Mouse (Mus musculus) limb, embryonic 14.5 days (tissue): ENCODE measurements around the gene Tram1l1. TPM values are rescaled to one million over a fixed set of nuclear protein-coding genes. Genes with fewer than 3 reads are reported as not detected.

Experiments used
- ATAC-seq: fragments of 200-750 bp; cut with Nextera tagmentation; 2 replicates; pipeline ENCODE4 v1.8.0; 2017; ENCODE audit warnings: low read depth, moderate number of reproducible peaks, moderate TSS enrichment; ENCODE audit not compliant: low FRiP score
- DNase-seq: peaks from one replicate; pipeline ENCODE4 v3.0.0-alpha.2; 2015; ENCODE audit warnings: low spot score
- H3K27ac ChIP-seq: fragments of 300-500 bp; sonication (generic); replicated peaks from 2 replicates; pipeline ENCODE4 v1.5.1; 2014; ENCODE audit warnings: low read depth, mild to moderate bottlenecking, low read length, moderate library complexity, mixed read lengths
- H3K27me3 ChIP-seq: fragments of 300-500 bp; sonication (generic); 2 replicates; pipeline ENCODE4 v1.6.1; 2014; ENCODE audit warnings: low read length, mixed read lengths; ENCODE audit not compliant: control insufficient read depth, insufficient read depth
- H3K36me3 ChIP-seq: fragments of 300-500 bp; sonication (generic); 2 replicates; pipeline ENCODE4 v1.6.1; 2014; ENCODE audit warnings: mild to moderate bottlenecking, low read length, moderate library complexity, mixed read lengths; ENCODE audit not compliant: control insufficient read depth, insufficient read depth
- H3K4me1 ChIP-seq: fragments of 300-500 bp; sonication (generic); 2 replicates; pipeline ENCODE4 v1.6.1; 2014; ENCODE audit warnings: antibody characterized with exemption, low read length, mixed read lengths; ENCODE audit not compliant: control insufficient read depth, insufficient read depth
- H3K4me2 ChIP-seq: fragments of 300-500 bp; sonication (generic); replicated peaks from 2 replicates; pipeline ENCODE4 v1.6.1; 2014; ENCODE audit warnings: low read depth, mild to moderate bottlenecking, low read length, moderate library complexity; ENCODE audit not compliant: severe bottlenecking
- H3K4me3 ChIP-seq: fragments of 300-500 bp; sonication (generic); replicated peaks from 2 replicates; pipeline ENCODE4 v1.5.1; 2014; ENCODE audit warnings: low read length
- H3K9ac ChIP-seq: fragments of 300-500 bp; sonication (generic); 2 replicates; pipeline ENCODE4 v1.6.1; 2014; ENCODE audit warnings: mild to moderate bottlenecking, low read depth, low read length, moderate library complexity; ENCODE audit not compliant: severe bottlenecking
- H3K9me3 ChIP-seq: fragments of 300-500 bp; sonication (generic); 2 replicates; pipeline ENCODE4 v1.6.1; 2016; ENCODE audit warnings: low read length; ENCODE audit not compliant: control insufficient read depth
- POLR2A ChIP-seq: fragments of 200-500 bp; IDR thresholded peaks from 2 replicates; pipeline ENCODE4 v1.8.0; 2012; ENCODE audit warnings: inconsistent platforms, mild to moderate bottlenecking, moderate library complexity, borderline replicate concordance; ENCODE audit not compliant: insufficient read depth, insufficient read length; ENCODE audit errors: extremely low read depth
- WGBS: fragments of 180-500 bp; shearing (Covaris S2); extraction: QIAGEN DNeasy Blood & Tissue Kit; methylation state at CpG from one replicate; pipeline ENCODE4 v1.1.7; 2014; 5-methylcytosine and 5-hydroxymethylcytosine counted together
- polyA plus RNA-seq, 2 experiments: library from polyadenylated mRNA; depleted of rRNA in 1 of 2; stranded (reverse) in 1 of 2; unstranded in 1 of 2; fragments of >200 nt; fragmentation: Nextera tagmentation in 1 of 2; extraction: Ambion mirVana in 1 of 2; gene quantifications; 2 replicates each; pipeline versions ENCODE4 v1.2.1 to v1.2.3; 2012 to 2014

The Tram1l1 gene
- polyA plus RNA-seq, 2 experiments, result 8.0 to 12.6 TPM

- DNase-seq (no peak), ATAC-seq (no peak)
- Histone ChIP-seq H3K36me3 (no peaks in the 10 kb centered on the region), H3K4me3 (no peak overlapping the region), H3K27ac (no peak overlapping the region), H3K27me3 (no peaks in the 10 kb centered on the region), H3K4me2 (no peak overlapping the region), H3K9ac (no peak overlapping the region), H3K9me3 (no peaks in the 10 kb centered on the region), H3K4me1 (peaks cover 11% of the 10 kb centered on the region)
- 76% methylated on average over 4 of the region's 4 CpGs for WGBS
- TF ChIP-seq POLR2A, result no peak
These were observed 1.4 kb upstream of the Tram1l1 start for GRCm38 (mm10) chr3:124319254-124319653.

DNA sequence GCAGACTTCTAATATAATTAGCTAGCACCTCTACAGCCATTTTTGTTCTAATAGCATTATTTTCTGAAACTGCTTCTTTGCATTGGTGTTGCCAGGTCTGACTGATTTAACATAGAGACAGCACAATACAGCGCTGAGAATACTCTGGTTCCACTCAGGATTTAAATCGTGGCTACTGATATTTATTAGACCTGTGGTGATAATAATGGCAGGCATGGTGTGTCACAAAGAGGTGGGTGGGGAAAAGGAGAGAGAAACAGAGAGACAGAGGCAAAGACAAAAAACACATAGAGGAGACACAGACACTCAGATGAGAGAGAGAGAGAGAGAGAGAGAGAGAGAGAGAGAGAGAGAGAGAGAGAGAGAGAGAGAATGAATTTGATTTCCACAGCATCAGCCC, 257 bp upstream of the Tram1l1 start:
- DNase-seq (no peak), ATAC-seq (no peak)
- Histone ChIP-seq H3K4me1 (peaks cover 11% of the 10 kb centered on the region), H3K36me3 (no peaks in the 10 kb centered on the region), H3K4me3 (peak overlapping the region; percentile 64), H3K9me3 (no peaks in the 10 kb centered on the region), H3K4me2 (peak overlapping the region; percentile 81), H3K27me3 (no peaks in the 10 kb centered on the region), H3K27ac (no peak overlapping the region), H3K9ac (peak overlapping the region; percentile 81)
- TF ChIP-seq POLR2A, result no peak
- 16% methylated on average over 2 of the region's 2 CpGs for WGBS

DNA sequence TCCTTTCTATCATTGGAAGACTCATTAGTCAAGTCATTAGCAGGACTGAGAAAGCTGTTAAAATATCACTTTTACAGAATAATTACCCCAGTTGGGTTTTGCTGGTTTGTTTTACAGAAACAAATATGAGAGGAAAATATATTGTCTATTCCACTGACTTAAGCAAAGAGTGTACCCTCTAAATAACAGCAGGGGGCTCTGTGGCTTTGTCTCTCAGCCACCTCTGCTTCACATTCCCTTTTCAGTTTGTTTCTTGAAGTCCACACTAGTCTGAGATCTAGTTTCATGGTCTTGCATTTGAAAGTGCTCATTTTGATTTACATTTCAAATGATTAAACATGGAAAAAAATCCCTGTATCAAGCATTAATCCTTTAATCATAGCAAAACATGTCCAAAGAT, 25.8 kb downstream of the Tram1l1 start:
- no peak for TF ChIP-seq POLR2A
- DNase-seq (peak; percentile 16), ATAC-seq (no peak)
- Histone ChIP-seq H3K4me3 (no peak overlapping the region), H3K9ac (no peak overlapping the region), H3K27ac (no peak overlapping the region), H3K4me1 (no peaks in the 10 kb centered on the region), H3K27me3 (no peaks in the 10 kb centered on the region), H3K36me3 (no peaks in the 10 kb centered on the region), H3K4me2 (no peak overlapping the region), H3K9me3 (no peaks in the 10 kb centered on the region)

GRCm38 (mm10) chr3:124357533-124357932, 36.9 kb downstream of the Tram1l1 start:
- Histone ChIP-seq H3K36me3 (no peaks in the 10 kb centered on the region), H3K4me2 (no peak overlapping the region), H3K4me1 (no peaks in the 10 kb centered on the region), H3K27ac (no peak overlapping the region), H3K9me3 (no peaks in the 10 kb centered on the region), H3K27me3 (no peaks in the 10 kb centered on the region), H3K9ac (no peak overlapping the region), H3K4me3 (no peak overlapping the region)
- 83% methylated on average over 3 of the region's 3 CpGs for WGBS
- no peak for TF ChIP-seq POLR2A
- DNase-seq (no peak), ATAC-seq (no peak)

DNA sequence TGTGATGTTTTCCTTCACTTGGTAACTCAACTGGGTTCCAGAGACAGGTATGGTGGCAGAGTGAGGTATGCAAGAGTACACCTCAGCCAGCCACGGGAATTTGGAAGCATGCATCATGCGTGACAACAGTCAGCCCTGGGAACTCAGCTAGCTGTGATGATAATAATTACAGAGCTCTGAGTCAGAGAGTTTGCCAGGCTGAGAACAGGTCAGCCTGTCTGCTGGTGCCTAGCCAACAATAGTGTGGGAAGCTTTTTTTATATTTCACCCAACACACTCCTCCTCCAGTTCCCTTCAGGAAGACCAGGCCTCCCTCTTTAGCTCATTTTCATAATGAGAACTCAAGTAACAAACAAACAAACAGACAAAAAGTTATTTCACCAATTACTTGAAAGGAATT, 51.4 kb downstream of the Tram1l1 start:
- Histone ChIP-seq H3K36me3 (no peaks in the 10 kb centered on the region), H3K27ac (no peak overlapping the region), H3K9me3 (no peaks in the 10 kb centered on the region), H3K9ac (no peak overlapping the region), H3K4me3 (no peak overlapping the region), H3K27me3 (no peaks in the 10 kb centered on the region), H3K4me2 (no peak overlapping the region), H3K4me1 (no peaks in the 10 kb centered on the region)
- TF ChIP-seq POLR2A, result no peak
- no peak for ATAC-seq
- no peak for DNase-seq
- 88% methylated on average over 2 of the region's 2 CpGs for WGBS

Other genes starting within 250 kb of the Tram1l1 start
- not detected in 2 replicates for gene 1700006A11Rik, start 105.2 kb downstream of the Tram1l1 start, polyA plus RNA-seq (2012; rRNA removed)
- not detected in 2 replicates for gene 1700006A11Rik, start 105.2 kb downstream of the Tram1l1 start, polyA plus RNA-seq (2014; fragmentation: Nextera tagmentation; extraction: Ambion mirVana)